Mouse (Mus musculus): Measurements from ENCODE around the gene Cntrob. TPM values are rescaled to one million over a fixed set of nuclear protein-coding genes. Genes with fewer than 3 reads are reported as not detected.

Gene Cntrob
- 31.7 and 32.1 TPM in 2 replicates for polyA plus RNA-seq (2014; fragmentation: Nextera tagmentation; extraction: Ambion mirVana)

- H3K27ac ChIP-seq (ENCODE audit: low read depth, low read length), result peak within 1 kb of the TSS; percentile 85
- WGBS, result under 1% methylated on average over 30 of the region's 30 CpGs
- peak within 1 kb of the TSS; percentile 86 for H3K9ac ChIP-seq (ENCODE audit: low read length)
- peak within 1 kb of the TSS; percentile 87 for H3K4me2 ChIP-seq (ENCODE audit: low read depth, low read length, severe bottlenecking)
- DNase-seq (ENCODE audit: low spot score) (peak; percentile 100), ATAC-seq (replicated peaks; ENCODE audit: low FRiP score) (peak; percentile 88)
- peaks cover 13% of the 10 kb centered on the region; the same call in 1 of the 2 replicates for H3K27me3 ChIP-seq (ENCODE audit: control insufficient read depth, insufficient read depth, low read length)
- H3K36me3 ChIP-seq (ENCODE audit: control insufficient read depth, insufficient read depth, low read length), result no peaks in the 10 kb centered on the region; the same call in 1 of the 2 replicates
- H3K4me3 ChIP-seq (ENCODE audit: low read depth, low read length), result peak within 1 kb of the TSS; percentile 61
- peaks cover 18% of the 10 kb centered on the region for H3K4me1 ChIP-seq (replicated peaks; ENCODE audit: control insufficient read depth, insufficient read depth, low read length)
- H3K9me3 ChIP-seq (ENCODE audit: control insufficient read depth, low read length), result no peaks in the 10 kb centered on the region
These were observed at the start of gene Cntrob, which contains the start of gene Trappc1 for GRCm38 (mm10) chr11:69323667-69324111. Gene Cntrob, minus strand, starts transcription at chr11:69323775. Gene Trappc1, plus strand, starts transcription at chr11:69323980.

GRCm38 (mm10) chr11:69372780-69373170 is 49.2 kb upstream of the Cntrob start:
- no peak for ATAC-seq (replicated peaks; ENCODE audit: low FRiP score)
- Histone ChIP-seq H3K36me3 (ENCODE audit: control insufficient read depth, insufficient read depth, low read length) (no peaks in the 10 kb centered on the region; the same call in 1 of the 2 replicates), H3K4me1 (replicated peaks; ENCODE audit: control insufficient read depth, insufficient read depth, low read length) (peaks cover 18% of the 10 kb centered on the region), H3K27ac (ENCODE audit: low read depth, low read length) (no peak overlapping the region), H3K4me2 (ENCODE audit: low read depth, low read length, severe bottlenecking) (0 out of 2 replicates have a peak overlapping the region, but pooled peaks have one; percentile 1), H3K9ac (ENCODE audit: low read length) (no peak overlapping the region), H3K4me3 (ENCODE audit: low read depth, low read length) (no peak overlapping the region), H3K27me3 (ENCODE audit: control insufficient read depth, insufficient read depth, low read length) (no peaks in the 10 kb centered on the region), H3K9me3 (ENCODE audit: control insufficient read depth, low read length) (no peaks in the 10 kb centered on the region)
- no peak for DNase-seq (ENCODE audit: low spot score)
- 63% methylated on average over 3 of the region's 3 CpGs for WGBS

GRCm38 (mm10) chr11:69372056-69372779 is 48.6 kb upstream of the Cntrob start:
- no peak for DNase-seq (ENCODE audit: low spot score)
- WGBS, result 68% methylated on average over 12 of the region's 12 CpGs

GRCm38 (mm10) chr11:69371601-69372000 is 48.0 kb upstream of the Cntrob start:
- Histone ChIP-seq H3K36me3 (ENCODE audit: control insufficient read depth, insufficient read depth, low read length) (no peaks in the 10 kb centered on the region; the same call in 1 of the 2 replicates), H3K27me3 (ENCODE audit: control insufficient read depth, insufficient read depth, low read length) (no peaks in the 10 kb centered on the region), H3K9me3 (ENCODE audit: control insufficient read depth, low read length) (no peaks in the 10 kb centered on the region), H3K9ac (ENCODE audit: low read length) (peak overlapping the region; percentile 42; the same call in 1 of the 2 replicates), H3K27ac (ENCODE audit: low read depth, low read length) (peak overlapping the region; percentile 70), H3K4me1 (replicated peaks; ENCODE audit: control insufficient read depth, insufficient read depth, low read length) (peaks cover 22% of the 10 kb centered on the region), H3K4me3 (ENCODE audit: low read depth, low read length) (no peak overlapping the region), H3K4me2 (ENCODE audit: low read depth, low read length, severe bottlenecking) (peak overlapping the region; percentile 13; the same call in 1 of the 2 replicates)
- 41% methylated on average over 12 of the region's 12 CpGs for WGBS
- DNase-seq (ENCODE audit: low spot score), result no peak
- ATAC-seq (replicated peaks; ENCODE audit: low FRiP score), result no peak

More at GRCm38 (mm10) chr11:69372056-69372779, 48.6 kb upstream of the Cntrob start:
- Histone ChIP-seq H3K4me2 (ENCODE audit: low read depth, low read length, severe bottlenecking) (0 out of 2 replicates have a peak overlapping the region, but pooled peaks have one; percentile 1), H3K9ac (ENCODE audit: low read length) (no peak overlapping the region), H3K27ac (ENCODE audit: low read depth, low read length) (peak overlapping the region; percentile 70), H3K9me3 (ENCODE audit: control insufficient read depth, low read length) (no peaks in the 10 kb centered on the region), H3K4me1 (replicated peaks; ENCODE audit: control insufficient read depth, insufficient read depth, low read length) (peaks cover 22% of the 10 kb centered on the region), H3K36me3 (ENCODE audit: control insufficient read depth, insufficient read depth, low read length) (no peaks in the 10 kb centered on the region; the same call in 1 of the 2 replicates), H3K27me3 (ENCODE audit: control insufficient read depth, insufficient read depth, low read length) (no peaks in the 10 kb centered on the region), H3K4me3 (ENCODE audit: low read depth, low read length) (no peak overlapping the region)
- no peak for ATAC-seq (replicated peaks; ENCODE audit: low FRiP score)

GRCm38 (mm10) chr11:69370817-69371215 is 47.2 kb upstream of the Cntrob start:
- Histone ChIP-seq H3K27ac (ENCODE audit: low read depth, low read length) (peak overlapping the region; percentile 70), H3K36me3 (ENCODE audit: control insufficient read depth, insufficient read depth, low read length) (no peaks in the 10 kb centered on the region; the same call in 1 of the 2 replicates), H3K4me2 (ENCODE audit: low read depth, low read length, severe bottlenecking) (peak overlapping the region; percentile 13; the same call in 1 of the 2 replicates), H3K9ac (ENCODE audit: low read length) (peak overlapping the region; percentile 42), H3K4me1 (replicated peaks; ENCODE audit: control insufficient read depth, insufficient read depth, low read length) (peaks cover 27% of the 10 kb centered on the region), H3K9me3 (ENCODE audit: control insufficient read depth, low read length) (no peaks in the 10 kb centered on the region), H3K4me3 (ENCODE audit: low read depth, low read length) (no peak overlapping the region; the same call in 1 of the 2 replicates), H3K27me3 (ENCODE audit: control insufficient read depth, insufficient read depth, low read length) (no peaks in the 10 kb centered on the region)
- WGBS, result 12% methylated on average over 9 of the region's 9 CpGs
- DNase-seq (ENCODE audit: low spot score), result no peak
- no peak for ATAC-seq (replicated peaks; ENCODE audit: low FRiP score)

- Histone ChIP-seq H3K4me1 (replicated peaks; ENCODE audit: control insufficient read depth, insufficient read depth, low read length) (peaks cover 33% of the 10 kb centered on the region), H3K27ac (ENCODE audit: low read depth, low read length) (peak overlapping the region; percentile 98), H3K9ac (ENCODE audit: low read length) (peak overlapping the region; percentile 99), H3K4me2 (ENCODE audit: low read depth, low read length, severe bottlenecking) (peak overlapping the region; percentile 92), H3K9me3 (ENCODE audit: control insufficient read depth, low read length) (no peaks in the 10 kb centered on the region), H3K27me3 (ENCODE audit: control insufficient read depth, insufficient read depth, low read length) (no peaks in the 10 kb centered on the region), H3K36me3 (ENCODE audit: control insufficient read depth, insufficient read depth, low read length) (no peaks in the 10 kb centered on the region; the same call in 1 of the 2 replicates), H3K4me3 (ENCODE audit: low read depth, low read length) (peak overlapping the region; percentile 97)
- no peak for DNase-seq (ENCODE audit: low spot score)
- WGBS, result 32% methylated on average over 2 of the region's 2 CpGs
- ATAC-seq (replicated peaks; ENCODE audit: low FRiP score), result no peak
These were observed 46.6 kb upstream of the Cntrob start for GRCm38 (mm10) chr11:69369990-69370816.

GRCm38 (mm10) chr11:69369215-69369989 is 45.8 kb upstream of the Cntrob start, which contains the start of gene Chd3:
Gene Chd3, minus strand, starts transcription at chr11:69369406.
- WGBS, result 3% methylated on average over 13 of the region's 34 CpGs
- ATAC-seq (replicated peaks; ENCODE audit: low FRiP score) (no peak), DNase-seq (ENCODE audit: low spot score) (no peak)
- Histone ChIP-seq H3K4me3 (ENCODE audit: low read depth, low read length) (peak within 1 kb of the TSS; percentile 97), H3K4me2 (ENCODE audit: low read depth, low read length, severe bottlenecking) (peak within 1 kb of the TSS; percentile 92), H3K9ac (ENCODE audit: low read length) (peak within 1 kb of the TSS; percentile 99), H3K4me1 (replicated peaks; ENCODE audit: control insufficient read depth, insufficient read depth, low read length) (peaks cover 40% of the 10 kb centered on the region), H3K36me3 (ENCODE audit: control insufficient read depth, insufficient read depth, low read length) (no peaks in the 10 kb centered on the region; the same call in 1 of the 2 replicates), H3K27me3 (ENCODE audit: control insufficient read depth, insufficient read depth, low read length) (no peaks in the 10 kb centered on the region), H3K27ac (ENCODE audit: low read depth, low read length) (peak within 1 kb of the TSS; percentile 98), H3K9me3 (ENCODE audit: control insufficient read depth, low read length) (no peaks in the 10 kb centered on the region)
